Mouse (Mus musculus) kidney, postnatal 25 days (tissue): Measurements from ENCODE around the gene Rsbn1l.
A peak's percentile ranks its signal among the peaks of the same experiment; 100 is the strongest.

Experiments used
- DNase-seq, 2 experiments: peaks; one replicate each; pipeline ENCODE4 v3.0.0; 2021; ENCODE audit warnings: mixed read lengths in 2 of 2

The Rsbn1l gene

GRCm38 (mm10) chr5:20956298-20956697 lies at the start of gene Rsbn1l:
Rsbn1l (minus strand) TSS chr5:20956398.
- no peak for DNase-seq

- no peak for DNase-seq
These were observed 46.5 kb upstream of the Rsbn1l start for GRCm38 (mm10) chr5:21002723-21003122.

GRCm38 (mm10) chr5:21001622-21002315 lies 45.6 kb upstream of the Rsbn1l start:
- no peak for DNase-seq

GRCm38 (mm10) chr5:20998427-20998826 lies 42.2 kb upstream of the Rsbn1l start:
- DNase-seq = no peak

- DNase-seq = no peak
These were observed 41.4 kb upstream of the Rsbn1l start for GRCm38 (mm10) chr5:20997555-20997954.

- DNase-seq = no peak
These were observed 34.0 kb upstream of the Rsbn1l start for GRCm38 (mm10) chr5:20990062-20990809.

- DNase-seq = peak; percentile 12 to 51
These were observed 30.1 kb upstream of the Rsbn1l start for GRCm38 (mm10) chr5:20986271-20986670.

GRCm38 (mm10) chr5:20983505-20983904 lies 27.3 kb upstream of the Rsbn1l start:
- DNase-seq = no peak

GRCm38 (mm10) chr5:20974690-20975089 lies 18.5 kb upstream of the Rsbn1l start:
- no peak for DNase-seq

GRCm38 (mm10) chr5:20973999-20974398 lies 17.8 kb upstream of the Rsbn1l start:
- no peak for DNase-seq

GRCm38 (mm10) chr5:20973069-20973468 lies 16.9 kb upstream of the Rsbn1l start:
- no peak for DNase-seq

- DNase-seq = peak; percentile 83
These were observed 12.8 kb upstream of the Rsbn1l start for GRCm38 (mm10) chr5:20968963-20969362.

GRCm38 (mm10) chr5:20968493-20968892 lies 12.3 kb upstream of the Rsbn1l start:
- no peak for DNase-seq

GRCm38 (mm10) chr5:20967942-20968341 lies 11.7 kb upstream of the Rsbn1l start:
- DNase-seq = peak; percentile 68 to 88

GRCm38 (mm10) chr5:20964446-20964845 lies 8.2 kb upstream of the Rsbn1l start:
- DNase-seq = no peak

- DNase-seq = peak in 1 of 2 experiments; percentile 16
These were observed 7.1 kb upstream of the Rsbn1l start for GRCm38 (mm10) chr5:20963295-20963694.

- DNase-seq = no peak
These were observed 4.7 kb upstream of the Rsbn1l start for GRCm38 (mm10) chr5:20960927-20961326.

- no peak for DNase-seq
These were observed 923 bp downstream of the Rsbn1l start for GRCm38 (mm10) chr5:20955114-20955835.

- DNase-seq = no peak
These were observed 3.8 kb downstream of the Rsbn1l start for GRCm38 (mm10) chr5:20952337-20952925.

GRCm38 (mm10) chr5:20951666-20952281 lies 4.4 kb downstream of the Rsbn1l start:
- DNase-seq = peak; percentile 98 to 99

GRCm38 (mm10) chr5:20950855-20951650 lies 5.1 kb downstream of the Rsbn1l start:
- peak; percentile 44 to 74 for DNase-seq

- DNase-seq = no peak
These were observed 5.7 kb downstream of the Rsbn1l start for GRCm38 (mm10) chr5:20950516-20950854.
